Mouse (Mus musculus) layer of hippocampus, adult 8-10 months (tissue): ENCODE results near the gene Lrrn1. TPM values are rescaled to one million over a fixed set of nuclear protein-coding genes. Genes with fewer than 3 reads are reported as not detected.

Experiments
- DNase-seq, 2 experiments: peaks; one replicate each; pipeline ENCODE4 v3.0.0; 2022; ENCODE audit warnings: low spot score in 2 of 2
- total RNA-seq, 4 experiments: library from RNA; stranded (reverse); gene quantifications; 2 replicates each; pipeline ENCODE4 v1.2.4; 2022

Lrrn1 gene
- 10 to 100 TPM; 86.0 to 95.0 (median 87.0) TPM for total RNA-seq

- peak; percentile 72 to 79 for DNase-seq
Observed at GRCm38 (mm10) chr6:107528877-107529864, at the start of gene Lrrn1. TSS of gene Lrrn1 (plus strand) at chr6:107529768.

- no peak for DNase-seq
Observed at GRCm38 (mm10) chr6:107494491-107494890, 35.1 kb upstream of the Lrrn1 start.

- DNase-seq: no peak
Observed at GRCm38 (mm10) chr6:107495830-107496229, 33.7 kb upstream of the Lrrn1 start.

GRCm38 (mm10) chr6:107513716-107514115, 15.9 kb upstream of the Lrrn1 start:
- no peak for DNase-seq

GRCm38 (mm10) chr6:107523953-107524352, 5.6 kb upstream of the Lrrn1 start:
- DNase-seq: no peak

- DNase-seq: peak; percentile 52 to 53
Observed at GRCm38 (mm10) chr6:107529911-107530431, 403 bp downstream of the Lrrn1 start.

GRCm38 (mm10) chr6:107530621-107531285, 1.2 kb downstream of the Lrrn1 start:
- DNase-seq: no peak

GRCm38 (mm10) chr6:107531526-107532080, 2.0 kb downstream of the Lrrn1 start:
- no peak for DNase-seq

- DNase-seq: no peak
Observed at GRCm38 (mm10) chr6:107534533-107534932, 5.0 kb downstream of the Lrrn1 start.

- no peak for DNase-seq
Observed at GRCm38 (mm10) chr6:107536631-107537030, 7.1 kb downstream of the Lrrn1 start.

- no peak for DNase-seq
Observed at GRCm38 (mm10) chr6:107541222-107541621, 11.7 kb downstream of the Lrrn1 start.

GRCm38 (mm10) chr6:107541918-107542317, 12.3 kb downstream of the Lrrn1 start:
- peak; percentile 44 to 48 for DNase-seq

GRCm38 (mm10) chr6:107546272-107546671, 16.7 kb downstream of the Lrrn1 start:
- no peak for DNase-seq

GRCm38 (mm10) chr6:107552511-107552910, 22.9 kb downstream of the Lrrn1 start:
- DNase-seq: no peak

GRCm38 (mm10) chr6:107555364-107555763, 25.8 kb downstream of the Lrrn1 start:
- no peak for DNase-seq

- peak; percentile 58 for DNase-seq
Observed at GRCm38 (mm10) chr6:107556996-107557395, 27.4 kb downstream of the Lrrn1 start.

- DNase-seq: no peak
Observed at GRCm38 (mm10) chr6:107557806-107558205, 28.2 kb downstream of the Lrrn1 start.

- DNase-seq: no peak
Observed at GRCm38 (mm10) chr6:107562255-107562654, 32.7 kb downstream of the Lrrn1 start.

GRCm38 (mm10) chr6:107566944-107567634, 37.5 kb downstream of the Lrrn1 start:
- no peak for DNase-seq

GRCm38 (mm10) chr6:107574561-107574960, 45.0 kb downstream of the Lrrn1 start:
- no peak for DNase-seq

- no peak for DNase-seq
Observed at GRCm38 (mm10) chr6:107575405-107575804, 45.8 kb downstream of the Lrrn1 start.
